Mouse (Mus musculus) mouse embryonic stem cell (cell line): ENCODE measurements around the gene Aifm1.
"Not testable (repeated sequence)": the region's sequence is repeated elsewhere in the genome, so short reads cannot be mapped to it uniquely, and the experiment has no call there.

Experiments
- in situ Hi-C, 2 experiments: fragments of 300-500 bp; cut with MboI; formaldehyde crosslinking; loops; 1 replicate in 1 of 2; 3 replicates in 1 of 2; pipeline ENCODE4 v1.14.3; 2019 to 2020; ENCODE audit warnings: low sequenced_read_pairs in 2 of 2, low pct_unique_long_range_greater_than_20kb in 1 of 2, mixed read lengths in 1 of 2; ENCODE audit not compliant: unreplicated experiment in 1 of 2

The Aifm1 gene

DNA sequence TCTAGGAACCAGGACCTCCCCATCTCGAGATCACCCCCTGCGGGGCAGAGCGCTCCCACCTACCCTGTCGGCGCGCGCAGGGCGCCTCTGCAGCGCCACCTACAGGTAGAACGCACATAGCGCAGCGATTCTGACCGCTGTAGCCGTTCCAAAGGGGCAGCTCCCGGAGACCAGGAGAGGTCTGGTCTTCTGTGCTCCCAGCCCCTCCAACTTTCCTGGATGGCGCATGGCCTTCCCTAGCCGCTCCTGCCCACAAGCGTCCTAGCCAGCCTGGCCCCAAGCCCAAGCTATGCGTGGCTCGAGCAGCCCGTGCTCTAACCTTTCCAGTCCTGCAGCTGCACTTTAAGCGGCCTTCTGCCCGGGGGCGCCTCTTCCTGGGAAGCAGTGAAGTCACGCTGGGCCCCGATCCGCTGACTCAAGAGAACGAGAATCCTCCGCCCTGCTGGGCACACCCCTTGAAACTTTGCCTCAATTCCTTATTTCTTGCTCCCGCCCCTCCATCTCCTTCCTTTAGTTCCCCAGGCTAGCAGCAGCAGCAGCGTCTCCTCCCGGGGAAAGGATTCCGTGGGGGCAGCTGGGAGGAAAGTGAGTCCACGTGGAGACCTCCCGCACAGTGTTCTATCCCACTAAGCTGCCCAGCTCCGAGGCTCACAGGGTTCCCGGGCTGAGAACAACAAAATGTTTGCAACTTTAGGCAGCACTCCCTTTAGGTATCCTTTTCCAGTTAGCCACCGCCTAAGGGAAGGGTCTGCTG is 50.4 kb downstream of the Aifm1 start, which contains the start of gene Elf4:
TSS of gene Elf4 (minus strand) at position 379 of the 754 bp plus-strand sequence.
- in situ Hi-C loops: no loop called here

DNA sequence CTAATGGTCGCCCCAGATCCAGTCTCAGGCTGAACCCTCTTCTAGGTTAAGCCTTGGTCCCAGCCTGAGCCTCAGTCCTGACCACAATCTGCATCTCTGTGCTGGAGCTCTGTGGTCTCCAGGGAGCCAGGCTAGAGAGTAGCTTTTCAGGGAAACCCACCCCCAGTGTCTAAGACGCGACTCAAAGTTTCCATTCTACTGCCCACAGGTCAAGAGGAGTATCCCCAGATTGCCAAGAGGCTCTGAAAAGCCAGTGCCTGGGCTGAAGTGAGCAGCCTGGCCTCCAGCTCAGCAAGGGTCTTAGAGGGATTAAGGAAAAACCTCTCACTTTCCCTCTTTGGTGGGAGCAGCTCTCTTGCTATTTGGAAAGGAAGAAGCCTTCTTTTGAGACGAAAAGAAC is 51.1 kb downstream of the Aifm1 start:
- in situ Hi-C loops: no loop called here

DNA sequence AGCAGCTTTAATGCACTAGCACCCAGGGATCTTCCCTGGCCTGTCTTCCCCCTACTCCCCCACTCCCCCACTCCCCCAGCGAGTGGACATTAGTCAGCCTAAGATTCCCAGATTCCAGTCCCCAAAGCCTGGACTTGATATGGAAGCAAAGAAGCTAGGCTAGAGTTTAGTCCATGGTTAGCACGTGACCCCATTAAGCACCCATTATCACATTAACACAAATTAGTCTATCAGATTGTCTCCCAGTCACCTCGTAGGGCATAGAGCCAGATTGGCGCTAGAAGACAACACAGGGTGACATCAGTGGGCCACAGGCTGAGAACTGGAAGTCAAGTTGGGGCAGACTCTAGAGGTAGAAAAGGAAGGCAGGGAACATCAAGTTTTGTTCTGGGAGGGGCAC is 52.4 kb downstream of the Aifm1 start:
- in situ Hi-C loops: no loop called here

DNA sequence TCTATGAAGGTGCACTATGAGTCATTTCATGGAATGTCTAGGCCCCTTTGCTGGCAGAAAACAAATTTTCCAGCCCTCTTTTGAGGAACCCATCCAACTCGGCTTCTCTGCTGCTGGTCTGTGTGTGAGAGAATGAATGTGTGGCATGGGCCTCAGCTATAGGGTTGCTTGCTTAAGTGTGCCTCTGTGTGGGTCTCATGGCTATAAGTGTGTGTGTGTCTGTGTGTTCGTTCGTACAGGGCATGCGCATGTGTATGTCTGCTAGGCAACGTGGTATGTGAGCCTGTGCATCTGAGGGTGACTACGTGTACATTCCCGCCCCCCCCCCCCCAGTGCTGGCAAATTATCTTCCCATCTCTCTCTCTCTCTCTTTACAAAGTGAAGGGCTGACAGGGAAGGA is 52.9 kb downstream of the Aifm1 start:
- in situ Hi-C loops: no loop called here

DNA sequence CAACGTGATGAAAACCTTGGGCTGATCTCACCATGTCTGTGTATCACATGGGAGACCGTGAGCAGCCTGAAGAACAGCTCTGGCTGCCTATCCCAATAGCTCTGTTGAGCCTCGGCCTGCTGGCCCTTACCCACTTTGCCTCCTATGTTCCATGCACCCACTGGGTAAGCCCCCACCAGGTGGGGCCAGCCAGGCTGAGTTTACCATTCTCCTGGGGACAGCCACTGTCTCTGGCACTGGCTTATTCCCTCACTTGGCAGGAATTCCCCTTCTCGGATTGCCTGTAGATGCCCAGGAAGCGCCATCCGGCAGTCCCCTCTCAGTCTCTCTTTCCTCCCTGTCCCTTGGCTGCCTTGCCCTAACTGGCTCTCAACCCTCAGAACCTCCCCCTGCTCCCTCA is 56.4 kb downstream of the Aifm1 start:
- in situ Hi-C loops: no loop called here

DNA sequence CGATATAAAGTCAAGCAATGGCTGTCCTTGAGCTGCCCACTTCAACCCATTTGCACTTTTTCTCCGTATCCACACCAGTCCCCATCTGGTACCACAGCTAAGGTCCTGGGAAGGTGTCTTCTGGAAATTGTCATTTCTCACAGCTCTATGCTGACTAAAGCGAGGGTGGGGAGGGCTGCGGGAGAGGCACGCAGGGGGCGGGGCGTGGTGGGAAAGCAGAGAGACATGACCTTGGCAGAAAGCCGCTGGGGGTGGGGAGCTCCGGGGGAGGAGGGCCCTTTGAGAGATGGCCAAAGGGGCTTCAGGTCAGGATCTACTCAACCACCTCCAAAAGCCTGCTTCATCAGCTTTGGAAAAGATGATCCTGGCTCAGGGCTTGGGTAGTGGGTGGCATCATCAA is 58.3 kb downstream of the Aifm1 start:
- in situ Hi-C loops: no loop called here

DNA sequence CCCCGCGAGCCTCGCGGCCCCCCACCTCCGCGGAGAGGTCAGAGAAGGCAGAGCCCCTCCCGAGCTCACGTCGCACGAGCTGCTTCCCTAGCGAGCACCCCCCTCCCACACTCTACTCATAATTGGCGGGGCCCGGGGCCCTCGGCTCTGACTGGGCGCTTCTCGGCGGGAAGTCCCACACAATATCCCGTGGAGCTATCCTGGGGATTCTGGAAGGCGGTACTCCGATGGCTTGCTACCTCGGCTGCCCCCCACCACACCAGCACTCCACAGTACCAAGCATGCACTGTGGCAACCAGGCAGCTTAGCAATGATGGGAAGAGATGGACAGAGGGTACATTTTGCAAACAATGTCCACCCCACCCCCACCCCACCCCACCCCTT is 58.9 kb downstream of the Aifm1 start:
- in situ Hi-C loops: no loop called here

DNA sequence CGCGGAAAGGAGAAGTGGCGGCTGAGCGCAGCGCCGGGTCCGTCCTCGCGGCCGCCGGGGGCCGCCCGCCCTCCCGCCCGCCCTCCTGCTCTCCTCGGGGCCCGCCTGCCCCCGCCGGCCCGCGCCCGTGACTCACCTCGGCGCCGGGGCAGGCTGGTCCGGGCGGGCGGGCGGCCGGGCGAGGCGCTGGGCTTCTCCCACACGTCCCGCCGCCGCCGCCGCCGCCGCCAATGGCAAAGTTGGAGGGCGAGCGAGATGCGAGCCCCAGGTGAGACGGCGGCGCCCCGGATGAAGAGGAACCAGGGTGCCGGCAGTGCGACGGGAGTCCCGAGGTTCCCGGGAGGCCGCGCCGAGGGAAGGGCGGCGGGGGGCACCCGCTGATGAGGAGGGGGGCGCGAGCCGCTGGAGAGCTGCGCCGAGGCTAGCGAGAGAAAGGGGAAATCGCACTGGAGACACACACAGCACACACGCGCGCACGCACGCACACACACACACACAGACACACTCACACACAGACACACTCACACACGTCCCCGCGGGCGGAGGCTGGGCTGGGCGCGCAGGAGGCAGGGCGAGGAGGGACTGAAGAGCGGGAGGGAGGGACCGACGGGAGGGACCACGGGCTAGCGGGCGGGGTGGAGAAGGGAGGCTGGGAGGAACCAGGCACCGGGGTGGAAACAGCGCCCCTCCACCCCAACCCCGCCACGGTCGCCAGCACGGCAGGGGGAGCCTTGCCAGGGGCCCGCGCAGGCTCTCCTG is 59.4 kb downstream of the Aifm1 start:
- in situ Hi-C loops: no loop called here

DNA sequence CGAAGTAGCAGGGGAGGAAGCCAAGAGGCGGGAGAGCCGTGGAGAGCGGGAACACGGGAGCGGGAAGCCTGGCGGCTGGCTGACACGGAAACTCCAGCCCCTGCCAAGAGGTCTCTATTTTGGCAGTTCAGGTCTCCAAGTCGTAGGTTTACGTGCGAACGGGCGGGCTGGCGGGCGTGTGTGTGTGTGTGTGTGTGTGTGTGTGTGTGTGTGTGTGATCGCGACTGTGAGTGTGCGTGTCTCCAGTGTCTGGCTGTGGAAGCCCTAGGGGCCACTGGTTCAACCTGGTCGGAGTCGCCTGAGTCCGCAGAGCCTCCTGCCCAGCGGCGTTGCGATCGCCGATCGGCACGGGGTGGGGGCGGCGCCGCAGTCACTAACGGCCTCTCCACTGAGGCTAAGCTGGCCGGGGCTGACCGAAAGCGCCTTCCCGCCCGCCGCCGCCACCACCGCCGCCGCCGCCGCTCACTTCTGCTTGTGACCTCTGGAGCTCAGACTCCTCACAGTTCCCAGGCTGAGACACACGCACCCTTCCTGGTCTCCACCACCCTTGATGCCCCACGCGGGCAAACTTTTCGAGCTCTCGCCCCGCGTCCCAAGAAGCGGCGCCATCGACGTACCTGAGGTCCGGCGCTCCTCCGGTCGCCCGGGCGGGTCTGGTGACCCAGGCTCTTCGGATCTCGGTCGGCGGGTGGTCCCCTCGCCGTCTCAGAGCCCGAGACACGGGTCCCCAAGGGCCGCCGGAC is 60.3 kb downstream of the Aifm1 start:
- in situ Hi-C loops: no loop called here

DNA sequence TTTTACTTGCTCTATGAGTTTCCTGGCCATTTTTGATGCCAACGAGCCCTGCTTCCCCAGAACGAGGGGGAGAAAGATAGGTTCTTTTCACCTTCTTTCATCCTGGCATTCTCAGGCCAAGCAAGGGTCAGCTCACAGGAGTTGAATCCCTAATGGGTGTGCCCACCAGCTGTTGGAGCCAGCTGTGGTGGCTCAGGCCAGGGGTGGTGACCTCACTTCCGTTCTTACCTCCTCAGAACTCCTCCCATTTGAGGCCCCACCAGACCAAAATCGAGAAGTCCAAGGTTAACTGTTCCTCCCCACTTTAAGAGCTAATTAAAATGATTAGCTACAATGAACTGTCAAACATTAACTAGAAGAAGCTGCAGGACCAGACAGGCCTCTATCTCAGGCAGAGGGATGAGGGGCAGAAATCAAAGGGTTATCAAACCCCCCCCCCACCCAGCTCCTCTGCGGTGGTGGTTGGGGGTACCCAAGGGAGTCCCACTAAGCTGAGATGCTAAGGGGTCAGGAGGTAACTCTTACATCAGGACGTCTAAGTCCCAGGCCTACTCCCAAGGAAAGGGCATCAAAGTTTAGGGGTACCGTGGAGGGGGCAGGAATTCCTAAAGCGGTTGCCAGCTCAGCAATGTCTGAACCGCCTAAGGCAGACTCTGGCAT is 61.0 kb downstream of the Aifm1 start:
- in situ Hi-C loops: no loop called here

DNA sequence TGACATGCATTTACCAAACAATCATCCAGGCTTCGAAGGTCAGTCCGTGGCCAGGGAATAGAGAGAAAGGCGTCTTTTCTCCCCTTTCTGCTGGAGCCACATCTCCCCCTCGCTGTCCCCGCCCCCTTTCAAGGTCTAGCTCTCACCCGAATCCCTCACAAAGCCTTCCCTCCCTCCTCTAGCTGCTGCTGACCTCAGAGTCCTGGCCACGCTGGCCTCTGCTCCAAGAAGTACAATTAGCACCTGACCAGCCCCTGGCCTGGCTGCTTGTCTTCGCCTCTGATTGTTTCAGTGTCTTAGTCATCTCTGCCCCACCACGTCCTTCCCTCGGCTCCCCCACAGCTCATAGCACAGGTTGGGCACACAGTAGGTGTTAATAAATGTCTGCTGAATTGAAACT is 63.7 kb downstream of the Aifm1 start:
- in situ Hi-C loops: no loop called here

DNA sequence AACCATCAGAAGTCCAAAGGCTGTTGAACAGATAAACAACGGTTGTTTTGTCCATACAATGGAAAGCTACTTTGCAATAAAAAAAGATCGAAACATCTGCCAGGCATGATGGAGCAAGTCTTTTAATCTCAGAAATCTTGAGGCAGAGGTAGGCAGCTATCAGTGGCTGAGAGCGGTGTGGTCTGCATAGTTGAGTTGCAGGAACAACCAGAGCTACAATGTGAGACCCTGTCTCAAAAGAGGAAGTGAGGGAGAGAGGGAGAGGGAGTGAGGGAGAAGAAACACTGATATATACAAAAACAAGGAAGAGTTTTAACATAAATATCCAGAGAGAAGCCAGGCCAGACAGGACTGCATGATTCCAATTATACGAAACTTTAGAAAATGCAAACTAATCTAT is 68.7 kb downstream of the Aifm1 start:
- in situ Hi-C loops: no loop called here

DNA sequence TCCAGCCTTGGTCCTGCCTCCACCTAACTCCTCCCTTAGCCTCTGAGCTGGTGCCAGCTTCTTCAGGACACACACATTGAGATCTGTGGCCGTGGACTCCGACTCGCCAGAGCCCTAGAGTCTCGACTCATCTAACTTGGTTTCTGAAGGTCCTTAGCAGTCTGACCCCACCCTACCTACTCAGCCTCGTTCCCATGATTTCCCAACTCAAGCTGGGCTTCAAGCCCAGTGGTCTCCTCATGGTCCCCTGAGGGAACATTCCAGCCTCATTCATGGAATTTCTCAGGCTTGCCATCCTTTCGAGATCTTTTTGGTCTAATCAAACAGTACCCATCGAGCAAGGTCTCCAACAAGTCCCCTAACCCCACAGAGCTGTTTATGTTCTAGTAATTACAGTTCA is 71.4 kb downstream of the Aifm1 start:
- in situ Hi-C loops: no loop called here

DNA sequence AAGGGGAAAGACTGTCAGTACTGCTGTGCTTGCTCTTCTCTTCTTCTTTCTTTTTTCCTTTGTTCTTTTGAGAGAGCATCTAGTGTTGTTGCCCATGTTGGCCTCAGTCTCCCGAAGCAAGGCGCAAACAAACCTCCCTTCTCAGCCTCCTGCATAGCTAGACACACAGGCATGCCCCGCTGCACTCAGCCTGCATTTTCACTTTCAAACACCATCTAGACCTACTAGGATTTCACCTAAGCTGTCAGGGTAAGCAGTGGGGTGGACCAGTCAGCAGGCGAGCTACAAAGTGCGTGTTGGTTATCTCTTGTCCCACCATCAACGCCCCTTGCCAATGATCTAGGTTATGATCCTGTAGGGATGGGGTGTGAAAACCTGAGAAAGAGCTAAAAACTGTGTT is 71.8 kb downstream of the Aifm1 start:
- in situ Hi-C loops: no loop called here

DNA sequence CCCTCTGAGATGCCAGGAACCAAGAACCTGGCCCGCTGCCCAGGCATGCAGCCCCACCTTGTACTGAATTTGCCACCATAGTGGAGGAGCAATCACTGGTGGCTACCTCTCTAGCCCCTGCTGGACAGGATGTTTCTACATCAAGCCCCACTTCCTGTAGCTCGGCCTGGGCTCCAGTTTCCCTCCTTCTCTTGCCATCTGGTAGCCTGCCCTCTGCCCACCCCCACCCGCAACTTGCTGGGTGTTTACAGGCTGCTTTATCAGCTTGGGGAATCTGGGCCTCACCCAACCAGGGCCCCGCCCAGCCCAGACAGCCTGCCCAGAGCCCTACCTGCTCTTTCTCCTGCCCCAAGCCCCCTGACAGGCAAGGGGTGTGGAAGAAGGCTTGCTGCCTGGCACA is 74.3 kb downstream of the Aifm1 start:
- in situ Hi-C loops: no loop called here

DNA sequence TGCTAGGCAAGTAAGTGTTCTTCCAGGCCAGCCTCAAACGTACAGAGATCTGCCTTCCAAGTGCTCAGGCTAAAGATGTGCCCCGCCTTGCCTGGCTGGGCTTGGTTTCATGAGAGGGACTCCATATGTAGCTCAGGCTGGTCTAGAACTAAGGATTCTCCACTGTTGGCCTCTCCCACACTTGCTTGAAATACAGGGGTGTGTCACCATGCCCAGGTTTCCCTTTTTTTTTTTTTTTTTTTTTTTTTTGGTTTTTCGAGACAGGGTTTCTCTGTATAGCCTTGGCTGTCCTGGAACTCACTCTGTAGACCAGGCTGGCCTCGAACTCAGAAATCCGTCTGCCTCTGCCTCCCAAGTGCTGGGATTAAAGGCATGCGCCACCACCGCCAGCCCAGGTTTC is 77.3 kb downstream of the Aifm1 start:
- in situ Hi-C loops: not testable (repeated sequence)

DNA sequence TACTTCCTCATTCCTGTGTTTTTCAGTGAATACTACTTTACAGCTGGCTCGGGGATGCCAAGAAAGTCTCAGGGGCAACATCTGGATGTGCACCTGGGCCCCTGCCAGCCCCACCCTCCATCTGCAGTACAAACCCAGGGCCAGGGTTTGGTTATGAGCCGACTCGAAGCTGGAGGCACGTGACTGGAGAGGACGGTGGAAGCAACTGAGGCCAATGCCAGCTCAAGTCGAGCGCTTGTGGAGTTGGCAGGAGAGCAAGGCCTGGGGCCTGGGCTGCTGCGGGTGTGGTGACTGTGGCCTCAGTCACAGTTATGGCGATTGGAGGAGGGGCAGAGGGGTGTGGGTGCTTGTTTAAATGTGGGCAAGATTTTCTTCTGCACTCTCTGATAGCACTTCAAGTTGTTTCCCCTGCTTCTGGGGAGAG is 77.9 kb downstream of the Aifm1 start:
- in situ Hi-C loops: no loop called here

DNA sequence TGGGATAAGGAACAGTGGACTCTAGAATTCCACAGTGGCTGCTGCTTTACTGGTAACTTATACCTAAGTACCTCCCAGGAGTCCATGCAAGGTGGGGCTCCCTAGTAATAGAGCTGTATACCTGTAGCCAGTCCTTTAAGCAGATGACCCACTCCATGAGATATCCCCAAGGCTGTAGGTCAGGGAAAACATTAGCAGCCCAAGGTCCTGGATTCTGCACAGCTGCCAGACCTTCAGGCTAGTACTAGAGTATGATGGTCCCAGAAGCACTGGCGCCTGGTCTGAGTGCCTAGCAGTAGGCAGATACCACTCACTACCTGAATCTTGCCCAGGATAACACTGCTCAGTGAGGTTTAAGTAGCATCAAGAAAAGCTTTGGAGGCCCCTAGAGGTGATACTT is 79.1 kb downstream of the Aifm1 start:
- in situ Hi-C loops: no loop called here

DNA sequence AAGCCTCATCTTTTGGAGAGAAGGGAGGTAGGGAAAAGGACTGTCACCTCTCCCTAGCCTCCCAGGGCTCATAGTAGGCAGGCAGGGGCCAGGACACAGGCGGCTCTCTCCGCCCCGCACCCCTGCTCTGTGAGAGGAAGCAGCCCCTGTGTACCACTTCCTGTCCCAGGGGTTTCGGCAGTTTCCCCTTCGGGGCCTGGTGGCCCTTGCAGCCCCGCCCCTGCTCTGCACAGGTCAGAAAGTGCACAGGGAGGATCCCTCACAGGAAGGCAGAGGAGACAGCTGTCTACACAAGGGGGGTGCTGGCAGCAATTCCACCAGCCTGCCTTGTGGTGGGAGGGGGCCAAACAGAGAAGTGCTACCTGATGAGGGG is 79.8 kb downstream of the Aifm1 start:
- in situ Hi-C loops: no loop called here
